In genomic region chr4:143112985-143113384, GRCm38 (mm10) we compare ENCODE assay signal across 7 mouse cellular contexts.
A peak's percentile ranks its signal among the peaks of the same experiment; 100 is the strongest.
DNase-seq lines count a peak whose midpoint lies in the region; ATAC-seq and TF ChIP-seq lines count a peak whose summit lies in the region.

No protein-coding gene starts in this region.

- H3K4me2 ChIP-seq in hindbrain, postnatal 0 days (ENCODE audit: low read depth, low read length), result no peak overlapping the region
- no peak overlapping the region for H3K4me2 ChIP-seq in lung, postnatal 0 days (replicated peaks; ENCODE audit: low read depth, low read length)

- peak; percentile 55 for DNase-seq in urinary bladder, postnatal 25 days (ENCODE audit: low spot score)
- no peak for DNase-seq in urinary bladder, adult 2 months (ENCODE audit: low spot score)
- DNase-seq in adrenal gland, postnatal 10 days, result peak; percentile 84
- peak; percentile 77 for DNase-seq in embryo, embryonic 10.5 days (ENCODE audit: low spot score)
- peak; percentile 70 for DNase-seq in hindbrain, postnatal 0 days (ENCODE audit: low spot score)
- peak; percentile 63 for DNase-seq in lung, postnatal 0 days (ENCODE audit: low spot score)
- peak; percentile 36 for DNase-seq in skeletal muscle tissue, adult 2 months (ENCODE audit: low read depth, low spot score)

- no peaks in the 10 kb centered on the region for H3K27me3 ChIP-seq in hindbrain, postnatal 0 days (ENCODE audit: insufficient read depth, low read length)
- no peaks in the 10 kb centered on the region for H3K27me3 ChIP-seq in lung, postnatal 0 days (replicated peaks; ENCODE audit: insufficient read depth, low read length)

- H3K9ac ChIP-seq in hindbrain, postnatal 0 days (replicated peaks; ENCODE audit: low read length), result no peak overlapping the region
- no peak overlapping the region for H3K9ac ChIP-seq in lung, postnatal 0 days (replicated peaks; ENCODE audit: low read depth)

- H3K9me3 ChIP-seq in hindbrain, postnatal 0 days (ENCODE audit: low read length), result no peaks in the 10 kb centered on the region
- no peaks in the 10 kb centered on the region for H3K9me3 ChIP-seq in lung, postnatal 0 days (ENCODE audit: low read length)

- 31% methylated on average over 6 of the region's 6 CpGs for WGBS in hindbrain, postnatal 0 days
- 45% methylated on average over 6 of the region's 6 CpGs for WGBS in lung, postnatal 0 days

- H3K4me3 ChIP-seq in hindbrain, postnatal 0 days (ENCODE audit: low read length), result no peak overlapping the region
- H3K4me3 ChIP-seq in lung, postnatal 0 days (ENCODE audit: low read depth, low read length), result no peak overlapping the region

- peaks cover 15% of the 10 kb centered on the region; the same call in 1 of the 2 replicates for H3K36me3 ChIP-seq in hindbrain, postnatal 0 days (ENCODE audit: insufficient read depth, low read length)
- H3K36me3 ChIP-seq in lung, postnatal 0 days (ENCODE audit: insufficient read depth, low read length), result peaks cover 15% of the 10 kb centered on the region

- ATAC-seq in hindbrain, postnatal 0 days, result peak; percentile 47
- ATAC-seq in lung, postnatal 0 days, result peak; percentile 62

- peak; percentile 84 for TF ChIP-seq CTCF in hindbrain, postnatal 0 days (IDR thresholded peaks at IDR 0.05; ENCODE audit: low read depth)
- peak; percentile 82 for TF ChIP-seq CTCF in lung, postnatal 0 days (IDR thresholded peaks at IDR 0.05)

- no peak for TF ChIP-seq EP300 in lung, postnatal 0 days (IDR thresholded peaks at IDR 0.05)

- no peaks in the 10 kb centered on the region for H3K4me1 ChIP-seq in hindbrain, postnatal 0 days (ENCODE audit: insufficient read depth, low read length)
- no peaks in the 10 kb centered on the region for H3K4me1 ChIP-seq in lung, postnatal 0 days (ENCODE audit: insufficient read depth, low read depth, low read length)

- H3K27ac ChIP-seq in hindbrain, postnatal 0 days, result no peak overlapping the region
- H3K27ac ChIP-seq in lung, postnatal 0 days (ENCODE audit: low read length), result no peak overlapping the region
